Mouse (Mus musculus) liver, embryonic 14.5 days (tissue): ENCODE measurements at regions not wholly inside any gene's neighbourhood (a gene's known extent, or its start where the extent isn't known, plus 50 kb on each side); places are given as distances from the start of the nearest gene placed in this dataset.

Source experiments
- CTCF ChIP-seq: IDR thresholded peaks from 2 replicates; pipeline ENCODE4 v1.5.1; 2016; ENCODE audit warnings: antibody characterized with exemption, low read depth, control low read depth
- EP300 ChIP-seq: IDR thresholded peaks from 2 replicates; pipeline ENCODE4 v1.6.1; 2016; ENCODE audit warnings: antibody characterized with exemption, low read depth

DNA sequence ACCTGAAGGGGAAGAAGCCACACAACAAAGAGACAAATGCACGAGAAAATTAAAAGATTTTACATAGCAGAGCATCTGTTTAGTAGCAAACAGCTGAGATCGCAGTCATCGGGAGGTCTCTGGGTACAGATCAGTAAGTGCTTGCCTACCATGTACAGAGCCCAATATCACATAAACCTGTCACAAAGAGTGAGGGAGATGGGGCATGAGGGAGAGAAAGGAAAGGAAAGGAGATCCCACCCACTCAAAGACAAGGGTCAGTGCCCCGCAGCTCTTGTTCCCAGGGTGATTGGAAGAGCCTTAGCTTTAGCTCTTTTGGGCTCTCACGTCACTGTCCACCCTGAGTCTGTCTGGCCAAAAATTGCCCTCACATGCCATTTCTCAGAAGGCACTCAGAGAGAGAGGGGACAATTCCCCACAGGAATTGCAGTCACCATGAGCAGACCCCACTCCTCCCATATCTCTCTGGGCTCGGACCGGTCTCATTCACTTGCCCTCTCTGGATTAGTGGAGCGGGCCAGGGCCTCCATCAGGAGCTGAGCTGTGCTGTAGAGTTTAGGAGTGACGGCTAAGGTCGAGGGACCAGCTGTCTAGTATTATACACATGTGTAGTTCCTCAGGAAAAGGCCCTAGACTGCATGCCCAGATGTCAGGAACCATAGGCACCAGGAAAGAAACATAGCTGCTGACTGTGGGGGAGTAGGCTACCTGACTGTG is 99.6 kb downstream of the Inhbb start:
- no peak for TF ChIP-seq CTCF
- no peak for TF ChIP-seq EP300
